Mouse (Mus musculus) cerebellum, adult 9-11 months (tissue): ENCODE results near the gene Atg4c.

Source experiments
- DNase-seq: peaks from one replicate; pipeline ENCODE4 v3.0.0; 2022

The Atg4c gene

DNA sequence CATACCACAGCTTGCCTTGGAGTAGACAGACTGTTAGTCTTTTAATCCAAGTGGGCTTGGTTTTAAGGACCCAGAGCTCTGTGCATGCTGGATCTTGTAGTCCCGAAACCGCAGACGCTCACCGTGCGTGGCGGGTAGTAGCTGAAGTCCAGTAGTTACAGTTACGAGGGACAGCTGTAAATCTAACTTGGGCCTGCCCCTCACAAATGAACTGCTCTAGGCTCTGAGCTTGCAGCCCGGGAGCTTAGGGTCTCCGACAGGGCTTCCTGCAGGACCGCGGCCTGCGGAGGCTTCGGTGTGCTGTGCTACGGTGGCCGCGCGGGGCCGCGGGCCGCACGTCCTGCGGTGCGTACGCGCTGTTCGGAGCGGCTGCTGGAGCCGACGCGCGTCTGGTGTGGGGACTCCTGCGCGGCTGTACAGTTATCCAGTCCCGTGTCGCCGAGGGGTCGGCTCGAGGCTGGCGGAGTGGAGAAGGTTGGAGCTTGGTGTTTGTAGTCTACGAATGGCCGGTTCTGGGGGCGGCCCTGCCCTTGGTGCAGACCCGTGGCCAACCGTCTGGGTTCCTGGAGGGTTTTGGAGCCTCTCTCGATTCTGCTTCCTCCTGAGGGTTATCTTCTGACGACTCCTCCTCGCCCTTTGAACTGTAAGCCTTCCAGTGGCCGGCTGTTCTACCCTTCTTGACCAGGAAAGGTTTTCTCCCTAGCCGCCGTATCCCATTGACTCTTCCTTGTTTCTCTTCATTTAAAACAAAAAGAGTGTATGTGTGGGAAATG lies at the start of gene Atg4c:
TSS of gene Atg4c (plus strand) at position 125 of the 773 bp plus-strand sequence.
- DNase-seq = peak; percentile 86

DNA sequence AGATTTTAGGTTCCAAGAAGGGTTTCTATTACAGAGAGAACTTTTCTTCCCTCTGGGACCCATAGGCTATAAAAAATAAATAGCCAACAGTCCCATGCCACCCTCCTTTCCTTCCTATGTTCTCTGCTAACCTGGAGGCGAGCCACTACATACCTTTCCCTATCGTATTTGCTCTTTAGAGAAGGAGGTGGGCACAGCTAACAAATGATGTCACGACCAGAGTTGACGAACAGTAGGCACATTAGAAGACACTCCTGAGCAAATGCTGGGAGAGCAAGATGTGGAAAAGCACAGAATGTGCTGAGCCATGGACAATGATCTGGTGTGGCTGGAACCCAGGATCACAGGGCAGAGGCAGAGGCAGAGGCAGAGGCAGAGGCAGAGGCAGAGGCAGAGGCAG lies 42.3 kb upstream of the Atg4c start:
- no peak for DNase-seq

DNA sequence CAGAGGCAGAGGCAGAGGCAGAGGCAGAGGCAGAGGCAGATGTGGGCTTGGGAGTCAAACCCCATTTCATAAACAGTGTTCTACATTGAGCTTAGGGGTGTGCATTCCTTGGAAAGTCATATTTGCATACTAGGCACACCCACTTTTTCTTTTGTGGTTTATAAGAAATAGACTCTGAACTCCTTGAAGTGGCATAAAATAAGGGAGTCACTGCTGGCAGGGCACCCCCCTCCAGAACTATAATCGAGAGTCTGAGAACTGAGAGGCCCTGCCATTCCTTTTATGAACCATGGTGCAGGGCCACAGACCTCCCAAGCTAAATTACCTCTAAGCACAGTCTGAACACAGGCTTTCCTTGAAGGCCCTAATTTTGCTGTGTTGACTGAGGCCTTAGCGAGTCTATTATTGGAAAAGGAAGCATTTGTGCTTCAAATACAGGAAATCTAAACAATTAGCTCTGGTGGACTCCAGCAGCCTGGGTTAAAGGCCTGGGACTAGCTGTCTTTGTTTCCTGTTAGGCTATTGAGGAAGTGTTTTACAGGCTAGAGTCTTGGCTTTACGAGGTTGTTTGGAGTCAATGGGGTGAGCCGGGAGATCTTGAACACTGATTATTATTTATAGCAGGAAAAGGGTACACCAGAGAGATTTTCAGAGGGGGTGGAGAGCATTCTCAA lies 41.7 kb upstream of the Atg4c start:
- DNase-seq = no peak

DNA sequence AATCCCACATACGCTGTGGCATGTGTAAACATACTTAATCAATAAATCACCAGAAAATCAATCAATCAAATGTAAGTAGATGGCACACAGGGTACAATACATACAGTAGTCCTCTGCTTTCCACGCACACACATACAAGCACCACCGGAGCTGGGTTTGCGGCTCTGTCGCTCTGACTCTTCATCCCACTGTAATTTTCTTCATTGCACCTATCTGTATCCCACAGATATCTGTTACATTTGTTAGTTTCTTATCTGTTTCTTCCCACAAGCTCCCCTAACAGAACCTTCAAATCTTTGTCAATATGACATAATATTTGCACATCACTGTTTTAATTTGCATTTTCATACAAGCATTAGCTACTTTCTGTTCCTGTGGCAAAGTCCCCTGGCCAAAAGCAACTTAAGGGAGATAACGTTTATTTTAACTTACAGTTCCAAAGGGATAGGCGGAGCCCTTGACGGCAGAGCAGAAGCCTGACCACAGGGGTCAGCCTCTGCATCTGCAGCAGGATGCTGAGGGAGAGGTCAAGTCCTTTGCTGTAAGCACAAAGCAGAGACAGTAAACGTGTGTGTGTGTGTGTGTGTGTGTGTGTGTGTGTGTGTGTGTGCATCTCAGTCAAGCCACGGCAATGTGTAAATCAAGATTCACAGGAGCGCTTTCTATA lies 37.0 kb upstream of the Atg4c start:
- no peak for DNase-seq

DNA sequence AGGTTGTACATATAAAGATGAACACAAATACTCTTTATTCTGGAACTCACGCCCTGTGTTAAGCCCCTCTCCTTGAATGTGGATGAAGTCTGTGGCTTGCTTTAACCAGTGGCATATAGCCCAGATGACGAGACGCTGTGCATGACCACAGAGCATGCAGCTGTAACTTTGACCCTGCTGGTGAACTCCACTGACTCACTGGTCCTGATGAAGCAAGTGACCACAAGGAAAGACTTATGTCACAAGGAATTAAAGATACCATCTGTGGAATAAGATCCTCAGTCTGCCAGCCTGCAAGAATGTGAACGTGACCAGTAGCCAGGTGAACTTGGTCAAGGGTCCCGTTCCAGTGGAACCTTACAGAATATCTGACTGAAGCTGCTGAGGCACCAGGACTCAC lies 35.2 kb upstream of the Atg4c start:
- no peak for DNase-seq

DNA sequence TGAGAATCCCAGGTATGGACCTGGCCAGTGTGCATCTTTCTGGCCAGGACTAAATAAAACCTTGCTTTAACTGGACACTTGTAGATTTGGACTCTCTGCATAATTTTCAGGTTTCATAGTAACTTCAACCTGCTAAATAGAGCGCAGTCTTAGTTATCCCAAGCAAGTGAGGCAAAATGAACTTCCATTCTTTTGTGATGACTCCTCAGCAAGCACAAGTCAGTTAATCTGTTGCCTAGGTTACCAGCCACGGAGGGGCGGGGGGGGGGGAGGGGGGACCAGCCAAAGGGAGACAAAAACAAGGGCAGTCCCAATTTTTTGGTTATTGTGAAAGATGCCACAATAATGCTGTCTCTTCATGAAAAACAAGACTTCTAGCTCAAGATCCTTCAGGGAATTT lies 33.3 kb upstream of the Atg4c start:
- DNase-seq = no peak

DNA sequence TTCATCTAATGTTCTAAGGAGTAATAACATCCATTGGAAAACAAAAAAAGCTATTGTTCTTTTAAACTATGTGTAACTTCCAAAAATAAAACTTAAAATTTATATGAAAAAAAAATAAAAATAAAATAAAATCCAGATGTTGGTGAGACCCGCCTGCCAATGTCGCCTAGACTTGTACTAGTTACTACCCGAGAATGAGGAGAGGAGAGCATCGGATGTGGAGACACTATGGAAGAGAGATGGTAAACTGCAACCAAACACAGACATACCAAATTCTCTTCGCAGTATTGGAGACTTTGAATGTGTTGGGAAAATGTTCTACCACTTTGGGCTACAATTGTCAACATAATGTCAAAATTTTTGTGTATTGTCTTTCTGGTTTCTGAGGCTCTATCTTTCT lies 32.8 kb upstream of the Atg4c start:
- DNase-seq = no peak

DNA sequence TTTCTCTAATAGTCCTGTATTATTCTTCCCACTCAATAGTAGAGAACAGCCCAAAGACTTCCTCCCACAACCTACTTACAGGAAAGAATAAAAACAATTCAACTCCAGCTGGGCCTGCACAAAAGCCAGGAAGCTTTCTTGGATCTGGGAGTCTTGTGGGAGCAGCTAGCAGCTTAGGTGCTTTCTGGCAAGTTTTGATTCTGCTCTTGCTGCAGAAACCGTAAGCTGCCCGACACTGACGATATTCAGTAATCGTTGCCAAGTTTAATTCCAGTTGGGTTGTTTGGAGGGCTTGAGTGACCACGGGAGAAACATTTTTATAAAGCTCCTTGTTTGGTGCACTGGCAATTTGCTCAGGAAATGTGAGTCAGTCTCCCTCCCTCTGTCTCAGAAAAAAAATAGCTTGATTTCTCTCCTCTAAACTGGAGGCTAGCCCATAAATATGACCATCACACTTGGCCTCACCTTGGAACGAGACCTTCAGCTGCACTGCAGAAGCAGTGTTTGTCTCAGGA lies 32.2 kb upstream of the Atg4c start:
- no peak for DNase-seq

DNA sequence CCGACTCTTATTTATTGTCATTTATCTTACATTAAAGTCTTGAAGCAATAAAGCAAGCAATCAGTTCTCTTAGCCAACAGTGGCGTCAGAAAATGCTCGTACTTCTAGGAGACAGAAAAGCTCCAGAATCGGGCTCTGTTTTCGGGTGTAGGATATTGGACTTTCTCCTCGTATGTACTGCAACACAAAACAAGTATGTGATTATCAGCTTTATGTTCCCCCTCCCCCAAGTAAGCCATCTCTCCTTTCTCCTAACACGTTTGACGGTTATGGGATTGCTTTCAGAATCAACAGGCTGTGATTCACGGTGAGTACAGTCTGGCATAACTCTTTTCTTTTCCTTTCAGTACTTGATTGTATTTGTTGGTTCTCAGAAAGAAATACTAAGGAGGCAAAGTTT lies 30.7 kb upstream of the Atg4c start:
- no peak for DNase-seq

DNA sequence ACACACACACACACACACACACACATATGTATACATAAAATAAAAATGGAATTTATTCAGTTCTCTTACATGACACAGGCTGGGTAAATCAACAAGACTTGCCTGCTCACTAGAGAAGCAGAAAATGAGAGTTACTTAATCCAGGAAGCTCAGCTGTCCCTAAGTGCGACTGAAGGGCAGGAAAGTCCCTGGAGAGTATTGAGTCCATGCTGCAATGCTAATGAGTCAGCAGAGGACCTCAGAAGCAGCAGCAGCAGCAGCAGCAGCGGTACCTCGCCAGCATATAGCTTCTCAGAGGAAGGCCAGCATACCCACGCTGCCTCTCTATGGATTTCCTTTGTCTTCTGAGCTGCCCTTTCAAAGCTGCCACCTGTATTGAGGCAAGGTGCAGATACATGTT lies 30.2 kb upstream of the Atg4c start:
- no peak for DNase-seq

DNA sequence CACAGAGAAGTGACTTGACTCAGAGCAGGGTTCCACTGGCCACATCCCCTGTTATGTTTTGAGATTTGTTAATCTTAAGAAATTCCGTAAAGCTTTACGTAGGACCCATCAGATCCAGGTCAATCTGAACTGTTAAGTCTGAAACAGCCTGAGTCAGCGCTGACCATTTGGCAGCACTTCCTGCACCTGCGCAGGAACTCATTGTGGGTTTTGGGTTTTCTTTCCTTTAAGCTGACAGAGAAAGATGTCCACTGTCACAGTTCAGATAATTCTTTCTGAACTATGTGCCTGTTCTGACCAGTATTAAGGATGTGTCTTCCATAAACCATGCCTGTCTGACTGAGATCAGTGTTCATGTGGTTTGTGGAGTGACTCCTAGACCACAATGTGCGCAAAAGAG lies 24.9 kb upstream of the Atg4c start:
- DNase-seq = no peak

DNA sequence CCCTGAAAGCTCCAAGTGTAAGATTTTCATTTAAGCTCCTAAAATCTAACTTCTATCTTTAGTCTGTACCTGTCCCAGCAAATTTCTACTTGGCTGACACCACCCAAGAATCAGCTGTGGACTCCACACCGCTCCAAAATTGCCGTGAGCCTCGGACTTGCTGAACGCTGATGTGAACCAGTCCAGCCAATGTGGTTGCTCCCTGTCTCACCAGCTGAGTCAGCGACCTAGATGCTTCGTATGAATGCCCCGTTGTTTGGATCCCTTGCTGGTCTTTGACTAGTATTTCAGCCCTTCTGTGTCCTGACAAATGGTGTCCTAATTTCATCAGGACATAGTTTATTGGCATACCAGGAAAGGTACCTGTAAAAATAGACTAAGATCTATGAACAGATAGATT lies 19.5 kb upstream of the Atg4c start:
- DNase-seq = no peak

DNA sequence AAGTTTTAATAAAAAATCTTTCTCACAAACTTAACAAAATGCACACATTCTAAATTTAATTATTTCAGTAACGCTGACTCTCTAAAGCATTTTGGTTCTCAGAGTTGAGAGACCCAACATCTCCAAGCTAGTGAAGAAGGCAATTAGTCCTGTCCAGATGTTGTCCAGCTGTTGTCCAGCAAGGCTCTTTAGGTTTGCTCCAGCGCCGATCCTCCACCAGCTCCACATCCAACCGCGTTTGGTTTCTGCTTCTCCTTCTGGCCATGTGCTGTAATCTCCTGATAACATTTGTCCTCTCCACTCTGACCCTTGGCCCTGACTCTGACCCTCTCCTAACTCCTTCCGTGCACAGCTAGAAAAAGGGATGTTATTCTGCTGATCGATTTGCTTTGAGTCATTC lies 16.9 kb upstream of the Atg4c start:
- no peak for DNase-seq

DNA sequence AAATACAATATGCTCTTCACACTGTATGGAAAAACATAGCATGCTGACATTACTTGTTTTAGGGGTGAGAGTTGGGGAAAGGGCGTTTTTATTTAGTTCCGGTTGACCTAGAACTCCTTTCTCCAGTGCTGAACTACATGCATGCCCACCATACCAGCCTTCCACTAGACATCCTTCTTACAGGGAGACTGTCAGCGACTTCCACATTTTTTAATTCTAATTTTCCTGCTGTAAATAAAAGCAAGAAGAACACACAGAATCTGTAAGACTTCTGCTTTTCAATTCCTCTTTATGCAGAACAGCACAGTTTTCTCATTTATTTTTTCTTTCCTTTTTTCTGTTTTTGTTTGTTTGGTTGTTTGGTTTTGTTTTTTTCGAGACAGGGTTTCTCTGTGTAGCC lies 16.5 kb upstream of the Atg4c start:
- no peak for DNase-seq

DNA sequence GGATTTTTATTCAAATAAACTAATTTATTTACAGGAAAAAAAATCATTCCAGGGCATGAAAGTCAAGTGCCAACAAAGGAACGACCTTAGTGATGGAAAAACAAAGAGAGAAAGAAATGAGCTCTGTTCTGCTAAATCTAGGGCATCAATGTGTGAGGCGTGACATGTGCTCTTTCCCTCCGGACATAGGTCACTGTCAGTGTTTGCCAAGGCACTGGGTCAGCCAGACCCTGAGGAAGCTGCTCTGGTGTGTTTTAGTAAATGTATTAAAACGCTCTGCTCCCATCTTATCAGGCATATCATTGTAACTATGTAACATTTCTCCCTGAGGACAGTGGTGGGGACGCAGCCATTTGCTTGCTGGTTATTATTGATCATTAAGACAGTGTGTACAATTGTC lies 14.9 kb upstream of the Atg4c start:
- peak; percentile 16 for DNase-seq

DNA sequence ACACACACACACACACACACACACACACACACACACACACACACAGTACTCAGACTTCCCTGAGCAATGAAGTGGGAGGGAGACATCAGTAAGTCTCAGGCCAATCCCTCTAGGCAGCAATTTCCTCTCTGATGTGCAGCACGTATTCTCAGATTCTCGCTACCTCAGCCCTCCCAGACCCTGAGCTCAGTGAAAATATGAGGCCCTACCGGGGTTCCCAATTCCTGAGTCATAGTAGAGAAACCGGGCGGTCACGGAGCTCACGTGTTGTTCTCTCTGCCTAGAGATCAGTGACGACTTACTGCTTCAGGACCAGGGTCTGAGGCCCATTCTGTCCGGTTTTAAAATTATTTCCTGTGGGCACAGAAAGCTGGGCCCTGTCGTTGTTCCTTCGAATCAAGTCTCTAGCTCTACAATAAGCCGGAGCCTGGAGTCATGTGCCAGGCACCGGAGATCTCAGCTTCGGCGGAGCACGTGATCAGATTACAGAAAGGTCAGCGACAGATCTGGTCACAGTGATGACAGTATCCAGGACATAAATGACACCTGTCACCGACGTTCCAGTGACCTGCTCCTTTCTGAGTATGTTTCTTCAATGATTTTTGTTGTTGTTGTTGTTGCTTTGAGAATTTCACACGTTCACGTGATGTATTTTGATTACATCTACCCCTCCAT lies 14.2 kb upstream of the Atg4c start:
- DNase-seq = no peak

DNA sequence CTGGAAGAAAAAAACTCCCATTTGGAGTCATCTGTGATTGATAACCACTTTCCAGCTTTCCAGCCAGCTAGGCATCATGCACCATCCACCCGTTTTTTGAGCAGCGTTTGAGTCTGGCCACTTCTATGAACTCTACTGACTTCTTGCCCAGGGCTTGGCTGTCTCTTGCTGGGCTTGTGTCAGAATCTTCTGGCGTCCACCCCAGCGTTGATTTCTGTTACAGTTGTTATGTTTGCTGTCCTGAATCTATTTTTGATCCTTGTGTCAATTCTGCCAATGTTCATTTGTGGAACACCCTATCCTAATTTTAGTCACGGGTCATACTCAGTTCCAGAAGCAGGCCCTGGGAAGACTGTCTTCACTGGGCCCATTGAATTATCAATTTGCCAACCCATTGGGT lies 12.8 kb upstream of the Atg4c start:
- peak; percentile 28 for DNase-seq

DNA sequence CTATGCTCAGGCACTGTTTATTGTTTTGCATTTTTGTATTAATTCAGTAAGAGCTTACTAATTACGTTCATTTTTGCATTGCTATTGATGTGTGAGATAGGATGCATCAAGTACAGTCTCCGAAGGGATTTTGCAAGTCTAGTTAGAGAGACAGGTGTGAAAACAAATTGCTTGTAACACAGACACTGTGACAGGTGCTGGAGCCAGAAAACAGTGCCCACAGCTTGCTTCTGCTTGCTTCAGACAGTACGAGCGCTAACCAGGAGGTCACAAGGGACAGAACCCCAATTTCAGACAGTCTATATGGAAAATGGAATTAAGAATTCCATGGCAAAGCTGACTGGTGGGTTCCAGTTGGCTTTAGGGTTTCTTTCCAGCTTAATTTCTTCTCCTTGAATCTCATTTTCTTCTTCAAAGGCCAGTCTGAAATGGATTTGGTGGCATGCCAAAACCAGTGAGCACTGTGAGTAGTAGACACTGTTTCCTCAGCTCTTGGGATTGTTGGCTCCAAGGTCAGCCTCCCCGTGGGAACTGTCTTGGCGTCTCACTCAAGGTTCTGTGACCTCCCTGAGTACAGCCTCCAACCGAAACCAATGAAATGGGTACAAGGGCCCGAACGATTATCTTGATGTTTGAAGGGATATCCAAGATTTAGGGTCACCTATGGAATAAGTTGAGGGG lies 11.9 kb upstream of the Atg4c start:
- DNase-seq = peak; percentile 26

DNA sequence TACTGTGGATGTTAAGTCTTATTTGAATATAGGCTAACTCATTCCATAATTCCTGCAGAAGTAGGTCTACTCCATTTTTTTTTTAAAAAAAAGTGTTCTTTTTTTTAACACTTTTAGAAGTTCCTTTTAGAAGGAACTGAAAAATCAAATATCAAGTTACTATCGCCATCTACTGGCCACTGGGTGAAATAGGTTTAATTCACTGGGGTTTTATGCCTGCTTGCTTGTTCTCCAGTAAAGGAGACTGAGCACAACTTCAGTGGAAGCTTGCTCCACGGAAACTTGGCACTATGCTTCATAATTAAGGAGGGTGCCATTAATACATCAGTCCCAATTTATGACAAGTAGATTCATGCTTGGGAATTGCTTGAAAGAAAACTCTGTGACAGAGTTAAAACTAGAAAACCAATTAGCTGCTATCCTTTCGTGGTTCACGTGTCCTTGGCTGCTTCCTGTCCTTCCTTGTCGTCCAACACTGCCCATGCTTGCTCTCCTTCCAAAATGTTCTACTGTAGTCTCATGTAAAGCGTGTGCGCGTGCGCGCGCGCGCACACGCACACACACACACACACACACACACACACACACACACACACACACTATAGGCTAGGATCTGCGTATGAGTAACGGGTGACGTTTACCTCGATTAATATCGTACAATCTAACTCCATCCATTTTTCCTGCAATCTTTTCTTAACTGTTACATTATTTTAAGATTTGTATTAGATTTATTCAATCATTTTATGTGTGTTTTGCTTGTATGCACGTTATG lies 10.9 kb upstream of the Atg4c start:
- DNase-seq = peak; percentile 18

DNA sequence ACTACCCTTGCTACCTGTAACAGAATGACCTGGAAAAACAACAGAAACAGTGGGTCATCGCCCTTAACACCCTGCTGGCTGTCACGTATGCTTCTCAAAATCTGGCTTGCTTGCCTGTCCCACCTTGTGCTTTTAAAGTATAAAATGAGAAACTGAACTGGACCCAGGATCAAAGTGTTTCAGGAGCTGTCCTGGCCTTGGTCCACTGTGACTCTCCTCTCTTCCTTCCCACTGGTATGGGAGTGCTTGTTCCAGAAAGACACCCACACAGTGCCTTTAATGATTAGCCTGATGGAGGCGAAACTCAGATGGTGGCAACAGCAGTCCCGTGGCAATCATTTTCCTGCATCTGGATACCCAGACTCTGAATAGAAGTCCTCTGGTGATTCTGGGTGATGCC lies 9.1 kb upstream of the Atg4c start:
- DNase-seq = no peak

DNA sequence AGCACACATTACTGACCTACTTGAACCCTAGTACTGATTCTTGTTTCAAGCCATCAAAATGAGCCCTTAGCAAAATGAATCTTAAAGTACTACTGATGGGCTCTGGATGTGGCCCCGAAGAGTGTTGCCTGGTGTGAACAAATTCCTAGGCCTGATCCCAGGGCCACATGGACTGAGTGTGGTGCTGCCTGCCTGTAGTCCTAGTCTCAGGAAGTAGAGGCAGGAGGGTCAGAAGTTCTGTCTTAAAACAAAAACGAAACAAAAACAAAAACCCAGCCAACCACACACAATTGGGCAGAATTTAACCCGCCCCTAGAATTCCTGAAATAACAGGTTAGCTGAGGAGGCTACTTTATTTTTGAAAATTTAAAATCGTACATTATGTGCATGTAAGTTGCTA lies 8.4 kb upstream of the Atg4c start:
- no peak for DNase-seq
